Mouse (Mus musculus): ENCODE data around the gene Nudt4. TPM values are rescaled to one million over a fixed set of nuclear protein-coding genes. Genes with fewer than 3 reads are reported as not detected.

Nudt4 gene
- polyA plus RNA-seq, 1 experiment from 2014 or later = 139 TPM

Small RNA genes lying within 50 kb of the gene (microRNA-seq; reads per million reads assigned to microRNA genes)
- gene Mir3058 = 16.9 reads per million, percentile 27 among the genes with 10 or more reads in this experiment

Other genes starting within 250 kb of the Nudt4 start
- 12.5 and 14.0 TPM in 2 replicates for gene Cradd, start 240.0 kb downstream of the Nudt4 start, polyA plus RNA-seq (2014; fragmentation: Nextera tagmentation; extraction: Ambion mirVana)
- gene Socs2, start 147.0 kb downstream of the Nudt4 start, polyA plus RNA-seq (2014; fragmentation: Nextera tagmentation; extraction: Ambion mirVana) = 45.0 and 46.0 TPM in 2 replicates
- 295 and 300 TPM in 2 replicates for gene Mrpl42, start 62.2 kb downstream of the Nudt4 start, polyA plus RNA-seq (2014; fragmentation: Nextera tagmentation; extraction: Ambion mirVana)
- gene Ube2n, start 49.0 kb downstream of the Nudt4 start, polyA plus RNA-seq (2014; fragmentation: Nextera tagmentation; extraction: Ambion mirVana) = 462 and 477 TPM in 2 replicates
- gene Anapc15-ps, start 109.3 kb upstream of the Nudt4 start, polyA plus RNA-seq (2014; fragmentation: Nextera tagmentation; extraction: Ambion mirVana) = not detected in 2 replicates